Mouse (Mus musculus) right cerebral cortex, postnatal 4 days (tissue): ENCODE results near the gene Prickle4.
"Not testable (repeated sequence)": the region's sequence is repeated elsewhere in the genome, so short reads cannot be mapped to it uniquely, and the experiment has no call there.

Source experiments
- DNase-seq: peaks from one replicate; pipeline ENCODE4 v3.0.0-alpha.2; 2022

Prickle4 gene

DNA sequence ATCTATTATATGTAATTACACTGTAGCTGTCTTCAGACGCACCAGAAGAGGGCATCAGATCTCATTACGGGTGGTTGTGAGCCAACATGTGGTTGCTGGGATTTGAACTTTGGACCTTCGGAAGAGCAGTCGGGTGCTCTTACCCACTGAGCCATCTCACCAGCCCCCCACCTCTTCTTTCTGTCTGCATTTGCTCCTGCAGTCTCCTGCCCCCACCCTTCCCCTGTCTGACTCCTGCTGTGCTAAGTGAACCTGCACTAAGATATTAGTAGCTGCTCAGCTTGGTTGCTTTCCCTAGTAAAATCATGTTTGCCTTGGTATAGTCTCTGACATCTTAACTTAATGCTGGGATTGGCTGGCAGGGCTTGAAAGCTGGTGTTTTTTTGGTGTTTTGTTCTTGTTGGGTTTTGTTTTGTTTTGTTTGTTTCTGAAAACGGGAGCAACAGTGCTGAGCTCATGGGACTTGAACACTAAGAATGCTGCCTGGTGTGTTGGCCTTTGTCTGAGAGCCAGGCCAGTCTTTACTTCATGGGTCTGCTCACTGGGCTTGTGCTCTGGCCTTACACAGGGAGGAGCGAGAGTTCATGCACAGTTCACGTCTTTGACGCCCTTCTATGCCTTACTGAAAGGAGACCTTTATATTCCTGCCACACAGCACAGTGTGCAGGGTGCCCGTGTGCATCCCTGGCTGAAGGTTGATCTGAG, 31.4 kb downstream of the Prickle4 start:
- no peak for DNase-seq

DNA sequence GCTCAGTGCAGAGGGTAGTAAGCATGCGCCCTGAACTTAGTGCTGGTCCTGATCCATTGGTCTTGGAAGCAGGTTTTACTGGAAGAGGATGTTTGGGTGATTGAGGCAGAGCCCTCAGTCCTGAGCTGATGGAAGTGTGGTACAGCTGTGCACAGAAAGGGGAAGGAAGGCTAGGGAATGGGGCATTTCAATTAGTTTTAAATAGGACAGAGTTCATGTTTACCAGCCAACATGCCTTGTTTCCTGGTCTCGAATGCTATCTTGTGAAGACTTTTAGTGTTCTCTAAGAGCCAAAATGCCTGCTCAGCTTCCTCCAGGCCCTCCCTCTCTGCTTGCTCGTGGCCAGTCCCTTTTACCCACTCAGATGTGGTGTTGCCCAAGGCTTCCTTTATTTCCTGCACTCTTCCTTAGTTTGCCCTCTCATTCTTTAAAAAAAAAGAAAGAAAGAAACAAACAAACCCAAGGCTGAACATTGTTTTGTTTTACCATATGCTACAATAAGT, 35.7 kb downstream of the Prickle4 start:
- DNase-seq: no peak

DNA sequence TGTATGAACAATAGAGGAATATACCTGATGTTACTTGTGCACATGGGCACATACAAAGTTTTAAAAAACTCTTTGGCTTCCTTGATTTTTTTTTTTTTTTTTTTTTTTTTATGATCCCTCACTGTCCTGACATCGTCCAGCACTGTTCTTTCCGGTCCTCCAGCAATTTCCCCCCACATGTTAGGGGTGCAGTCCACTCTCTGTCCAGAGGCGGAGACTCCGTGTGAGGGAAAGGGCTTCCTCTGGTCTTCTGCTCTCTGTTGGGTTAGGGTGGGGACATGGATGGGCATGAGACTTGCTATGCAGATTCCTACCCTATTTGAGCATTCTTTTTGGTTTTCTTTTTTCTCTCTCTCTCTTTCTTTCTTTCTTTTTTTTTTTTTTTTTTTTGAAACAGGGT, 36.6 kb downstream of the Prickle4 start:
- DNase-seq: no peak

DNA sequence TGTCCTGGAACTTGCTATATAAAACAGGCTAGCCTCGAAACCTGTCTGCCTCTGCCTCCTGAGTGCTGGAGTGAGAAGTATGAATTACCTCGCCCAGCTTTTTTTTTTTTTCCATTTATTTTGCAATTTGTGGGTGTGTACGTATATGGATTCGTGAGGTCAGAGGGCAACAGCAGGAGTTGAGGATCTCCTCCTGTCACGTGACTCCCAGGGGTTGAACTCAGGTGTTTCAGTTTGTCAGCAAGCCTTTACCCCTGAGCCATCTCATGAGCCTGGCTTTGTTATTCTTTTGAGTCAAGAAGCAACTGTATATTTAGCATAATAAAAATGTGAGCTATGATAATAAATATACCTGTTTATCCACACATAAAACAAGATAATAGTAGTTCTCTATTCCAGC, 38.8 kb downstream of the Prickle4 start:
- no peak for DNase-seq

DNA sequence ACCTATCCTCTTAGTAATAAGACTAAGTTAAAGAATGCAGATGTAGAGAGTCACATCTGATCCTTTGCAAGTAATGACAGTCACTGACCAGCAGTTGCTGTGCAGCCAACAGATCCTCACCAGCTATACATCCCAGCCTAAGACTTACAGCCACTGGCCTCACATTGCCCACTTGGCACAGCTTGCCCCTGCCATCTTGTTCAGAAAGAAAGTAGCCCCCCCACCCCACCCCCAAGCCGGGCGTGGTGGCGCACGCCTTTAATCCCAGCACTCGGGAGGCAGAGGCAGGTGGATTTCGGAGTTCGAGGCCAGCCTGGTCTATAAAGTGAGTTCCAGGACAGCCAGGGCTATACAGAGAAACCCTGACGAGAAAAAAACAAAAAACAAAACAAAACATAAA, 40.2 kb downstream of the Prickle4 start:
- not testable (repeated sequence) for DNase-seq

DNA sequence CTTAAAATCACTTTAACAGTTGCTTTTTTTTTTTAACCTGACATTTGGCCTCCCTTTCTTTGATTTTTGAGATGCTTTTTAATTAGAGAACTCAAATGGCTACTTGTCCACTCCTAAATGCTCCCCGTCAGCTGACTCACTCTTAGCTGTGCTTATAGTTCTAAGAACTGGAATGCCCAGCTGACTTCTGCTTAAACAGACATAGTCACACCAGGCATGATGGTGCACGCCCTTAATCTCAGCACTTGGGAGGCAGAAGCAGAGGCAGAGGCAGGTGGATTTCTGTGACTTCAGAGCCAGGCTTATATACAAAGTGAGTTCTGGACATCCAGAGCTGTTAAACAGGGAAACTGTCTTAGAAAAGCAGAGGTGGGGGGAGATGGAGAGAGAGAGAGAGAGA, 42.6 kb downstream of the Prickle4 start:
- no peak for DNase-seq

DNA sequence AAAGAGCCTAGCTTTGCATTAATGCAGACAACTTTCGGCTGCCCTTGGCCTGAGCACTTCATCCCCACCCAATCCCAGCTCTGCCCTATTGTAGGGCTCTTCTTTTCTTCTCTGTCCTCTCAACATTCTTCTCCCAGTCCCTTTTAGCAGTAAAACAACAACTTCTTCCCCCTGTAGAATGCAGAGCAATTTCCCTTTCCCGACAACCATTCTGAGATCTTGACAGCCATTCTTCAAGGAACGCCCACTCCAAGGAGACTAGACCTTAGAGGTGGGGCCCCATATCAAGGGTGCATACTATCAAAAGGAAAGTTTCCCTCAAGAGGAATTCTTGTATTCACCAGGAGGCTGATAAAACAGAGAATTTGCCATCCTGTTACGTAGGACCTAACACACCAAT, 45.6 kb downstream of the Prickle4 start:
- DNase-seq: no peak

DNA sequence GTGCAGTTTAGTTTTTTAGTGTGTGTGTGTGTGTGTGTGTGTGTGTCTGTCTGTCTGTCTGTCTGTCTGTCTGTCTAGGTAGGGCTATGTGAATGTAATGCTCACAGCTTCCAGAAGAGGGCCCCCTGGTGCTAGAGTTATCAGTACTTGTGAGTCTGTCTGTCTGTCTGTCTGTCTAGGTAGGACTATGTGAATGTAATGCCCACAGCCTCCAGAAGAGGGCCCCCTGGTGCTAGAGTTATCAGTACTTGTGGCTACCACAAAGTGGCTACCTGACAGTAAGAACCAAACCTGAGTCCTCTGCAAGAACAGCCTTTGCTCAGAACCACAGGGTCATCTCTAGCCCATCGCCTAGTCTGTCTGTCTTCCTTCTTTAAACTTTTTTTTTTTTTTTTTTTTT, 47.9 kb downstream of the Prickle4 start:
- DNase-seq: no peak

DNA sequence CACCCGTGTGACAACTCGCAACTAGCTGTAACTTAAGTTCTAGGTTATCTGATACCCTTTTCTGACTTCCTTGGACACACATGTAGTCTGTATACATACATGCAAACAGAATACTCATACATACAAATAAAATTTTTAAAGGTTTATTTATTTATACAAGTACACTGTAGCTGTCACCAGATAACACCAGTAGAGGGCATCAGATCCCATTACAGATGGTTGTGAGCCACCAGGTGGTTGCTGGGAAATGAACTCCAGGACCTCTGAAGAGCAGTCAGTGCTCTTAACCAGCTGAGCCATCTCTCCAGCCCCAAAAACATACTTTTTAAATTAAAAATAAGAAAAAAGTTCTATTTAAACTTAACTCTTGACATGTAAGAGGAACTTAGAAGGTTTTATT, 51.5 kb downstream of the Prickle4 start:
- no peak for DNase-seq
